Mouse (Mus musculus): ENCODE measurements around the gene Vmn1r219. TPM values are rescaled to one million over a fixed set of nuclear protein-coding genes. Genes with fewer than 3 reads are reported as not detected.

Vmn1r219 gene
- polyA plus RNA-seq, 1 experiment from 2014 or later, result 0.04 TPM

Other genes starting within 250 kb of the Vmn1r219 start
- gene Vmn1r213, start 151.7 kb upstream of the Vmn1r219 start, polyA plus RNA-seq (2016; fragmentation: Nextera tagmentation; extraction: Ambion mirVana), result not detected in 2 replicates
- not detected in 2 replicates for gene Vmn1r214, start 128.9 kb upstream of the Vmn1r219 start, polyA plus RNA-seq (2016; fragmentation: Nextera tagmentation; extraction: Ambion mirVana)
- gene Vmn1r215, start 91.3 kb upstream of the Vmn1r219 start, polyA plus RNA-seq (2016; fragmentation: Nextera tagmentation; extraction: Ambion mirVana), result not detected in 2 replicates
- not detected in 2 replicates for gene Vmn1r217, start 41.1 kb upstream of the Vmn1r219 start, polyA plus RNA-seq (2016; fragmentation: Nextera tagmentation; extraction: Ambion mirVana)
- not detected in 2 replicates for gene Vmn1r218, start 26.2 kb upstream of the Vmn1r219 start, polyA plus RNA-seq (2016; fragmentation: Nextera tagmentation; extraction: Ambion mirVana)
- not detected in 2 replicates for gene Vmn1r220, start 28.7 kb downstream of the Vmn1r219 start, polyA plus RNA-seq (2016; fragmentation: Nextera tagmentation; extraction: Ambion mirVana)
- gene Vmn1r221, start 54.8 kb downstream of the Vmn1r219 start, polyA plus RNA-seq (2016; fragmentation: Nextera tagmentation; extraction: Ambion mirVana), result not detected in 2 replicates
- gene Vmn1r222, start 76.6 kb downstream of the Vmn1r219 start, polyA plus RNA-seq (2016; fragmentation: Nextera tagmentation; extraction: Ambion mirVana), result not detected in 2 replicates
- not detected in 2 replicates for gene Vmn1r223, start 87.8 kb downstream of the Vmn1r219 start, polyA plus RNA-seq (2016; fragmentation: Nextera tagmentation; extraction: Ambion mirVana)
- gene Zfp322a, start 209.9 kb downstream of the Vmn1r219 start, polyA plus RNA-seq (2016; fragmentation: Nextera tagmentation; extraction: Ambion mirVana), result 65.4 and 67.5 TPM in 2 replicates

All from embryonic facial prominence, embryonic 12.5 days (tissue).